Mouse (Mus musculus) E14TG2a.4 (cell line): ENCODE results near the gene Pakap.

Source experiments
- CTCF ChIP-seq: conservative IDR thresholded peaks from 2 replicates; pipeline ENCODE4 v1.5.1; 2014; ENCODE audit warnings: low read length
- NANOG ChIP-seq: IDR thresholded peaks from 2 replicates; pipeline ENCODE4 v1.6.1; 2014; ENCODE audit warnings: borderline replicate concordance, low read length, mixed read lengths
- POU5F1 ChIP-seq: IDR thresholded peaks from 2 replicates; pipeline ENCODE4 v1.6.1; 2014; ENCODE audit warnings: low read length, borderline replicate concordance

DNA sequence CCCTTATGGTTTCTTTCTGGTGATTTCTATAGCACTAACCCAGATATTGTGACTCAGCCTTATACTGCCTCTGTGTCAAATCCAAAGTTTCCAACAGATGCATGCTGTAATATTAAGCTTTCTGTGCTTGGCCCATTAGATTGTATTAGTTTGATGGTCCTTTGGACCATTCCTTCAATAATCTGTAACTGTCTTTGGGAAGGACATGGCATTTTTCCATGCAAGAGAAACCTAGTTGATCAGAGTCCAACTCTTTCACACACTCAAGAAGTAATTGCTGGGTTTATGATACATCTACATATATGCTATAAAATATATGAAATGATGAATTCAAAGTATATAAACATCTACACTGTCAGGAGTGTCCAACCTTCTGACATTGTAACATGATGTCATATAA, 147.9 kb downstream of the Pakap start:
- TF ChIP-seq CTCF (no peak), NANOG (no peak), POU5F1 (no peak)
